Mouse (Mus musculus) liver, embryonic 14.5 days (tissue): Measurements from ENCODE around the gene Rap1gap2. TPM values are rescaled to one million over a fixed set of nuclear protein-coding genes. Genes with fewer than 3 reads are reported as not detected.
A peak's percentile ranks its signal among the peaks of the same experiment; 100 is the strongest.

Experiments
- ATAC-seq: fragments of 200-750 bp; cut with Nextera tagmentation; 2 replicates; pipeline ENCODE4 v1.8.0; 2017; ENCODE audit warnings: moderate number of reproducible peaks, mild to moderate bottlenecking, moderate library complexity; ENCODE audit not compliant: insufficient read depth
- DNase-seq, 3 experiments: peaks; one replicate each; pipeline ENCODE4 v3.0.0-alpha.2; 2012 to 2013; ENCODE audit warnings: low read depth in 3 of 3, low spot score in 3 of 3
- H3K27ac ChIP-seq: fragments of 300-500 bp; sonication (generic); 2 replicates; pipeline ENCODE4 v1.5.1; 2014; ENCODE audit warnings: moderate library complexity, mild to moderate bottlenecking, control low read depth, inconsistent platforms
- H3K27me3 ChIP-seq: fragments of 300-500 bp; sonication (generic); 2 replicates; pipeline ENCODE4 v1.6.1; 2014; ENCODE audit warnings: mild to moderate bottlenecking, low read length, moderate library complexity; ENCODE audit not compliant: control insufficient read depth, insufficient read depth
- H3K36me3 ChIP-seq: fragments of 300-500 bp; sonication (generic); replicated peaks from 2 replicates; pipeline ENCODE4 v1.6.1; 2014; ENCODE audit warnings: low read depth; ENCODE audit not compliant: control insufficient read depth, insufficient read depth
- H3K4me1 ChIP-seq, 2 experiments: fragments of 200-500 bp in 1 of 2; fragments of 300-500 bp in 1 of 2; sonication (generic) in 1 of 2; replicated peaks; 2 replicates each; pipeline ENCODE4 v1.6.1; 2012 to 2014; ENCODE audit warnings: antibody characterized with exemption in 1 of 2, inconsistent platforms in 1 of 2, low read length in 1 of 2; ENCODE audit not compliant: control insufficient read depth in 2 of 2, insufficient read depth in 2 of 2
- H3K4me2 ChIP-seq: fragments of 300-500 bp; sonication (generic); 2 replicates; pipeline ENCODE4 v1.6.1; 2014; ENCODE audit warnings: low read depth, mild to moderate bottlenecking, control low read depth, moderate library complexity
- H3K4me3 ChIP-seq, 2 experiments: fragments of 200-500 bp in 1 of 2; fragments of 300-500 bp in 1 of 2; sonication (generic) in 1 of 2; 2 replicates each; pipeline ENCODE4 v1.5.1; 2012 to 2014; ENCODE audit warnings: low read depth in 2 of 2, low read length in 2 of 2, mild to moderate bottlenecking in 2 of 2, control low read depth in 1 of 2, inconsistent platforms in 1 of 2, moderate library complexity in 1 of 2; ENCODE audit not compliant: insufficient read depth in 1 of 2
- H3K9ac ChIP-seq: fragments of 300-500 bp; sonication (generic); replicated peaks from 2 replicates; pipeline ENCODE4 v1.6.1; 2014; ENCODE audit warnings: mild to moderate bottlenecking, control low read depth, moderate library complexity
- H3K9me3 ChIP-seq: fragments of 300-500 bp; sonication (generic); 2 replicates; pipeline ENCODE4 v1.6.1; 2016; ENCODE audit warnings: low read length, mixed read lengths; ENCODE audit not compliant: control insufficient read depth
- CTCF ChIP-seq: IDR thresholded peaks from 2 replicates; pipeline ENCODE4 v1.5.1; 2016; ENCODE audit warnings: antibody characterized with exemption, low read depth, control low read depth
- EP300 ChIP-seq: IDR thresholded peaks from 2 replicates; pipeline ENCODE4 v1.6.1; 2016; ENCODE audit warnings: antibody characterized with exemption, low read depth
- WGBS: fragments of 180-500 bp; shearing (Covaris S2); extraction: QIAGEN DNeasy Blood & Tissue Kit; methylation state at CpG from one replicate; pipeline ENCODE4 v1.1.7; 2014; ENCODE audit not compliant: insufficient replicate concordance; 5-methylcytosine and 5-hydroxymethylcytosine counted together
- polyA plus RNA-seq, 2 experiments: library from polyadenylated mRNA; depleted of rRNA in 1 of 2; stranded (reverse) in 1 of 2; unstranded in 1 of 2; fragments of >200 nt; fragmentation: Nextera tagmentation in 1 of 2; extraction: Ambion mirVana in 1 of 2; gene quantifications; 2 replicates each; pipeline versions ENCODE4 v1.2.1 to v1.2.3; 2012 to 2014

Rap1gap2 gene
- polyA plus RNA-seq, 2 experiments: 0.56 to 0.98 TPM

DNA sequence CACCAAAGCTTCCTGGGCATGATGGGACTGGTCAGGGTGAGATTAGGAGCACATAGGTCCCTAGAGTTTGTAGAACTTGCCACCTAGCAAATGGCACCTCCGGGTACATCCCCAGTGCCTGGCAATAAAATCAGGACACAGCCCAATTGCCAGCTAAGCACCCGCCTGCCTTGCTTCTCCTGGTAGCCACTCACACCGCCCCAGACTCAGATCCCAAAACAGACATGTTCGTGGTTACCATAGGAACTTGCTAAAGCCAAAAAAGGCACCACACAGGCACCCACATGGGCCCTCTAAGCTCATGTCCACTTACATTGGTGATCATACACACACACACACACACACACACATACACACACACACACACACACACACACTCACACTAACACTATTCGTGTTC, 51.8 kb downstream of the Rap1gap2 start:
- ATAC-seq (no peak), DNase-seq (no peak)
- Histone ChIP-seq H3K36me3 (no peaks in the 10 kb centered on the region), H3K27ac (no peak overlapping the region), H3K27me3 (no peaks in the 10 kb centered on the region), H3K4me3 (no peak overlapping the region), H3K9ac (no peak overlapping the region), H3K9me3 (no peaks in the 10 kb centered on the region), H3K4me1 (peaks cover 44 to 53% of the 10 kb centered on the region in 2 experiments), H3K4me2 (no peak overlapping the region)
- no peak for TF ChIP-seq CTCF
- TF ChIP-seq EP300: no peak
- WGBS: 73% methylated on average over 5 of the region's 5 CpGs

- no peaks in the 10 kb centered on the region for H3K36me3 ChIP-seq
- no peak overlapping the region for H3K9ac ChIP-seq
- TF ChIP-seq EP300 (no peak), CTCF (no peak)
- H3K4me2 ChIP-seq: no peak overlapping the region
- DNase-seq: no peak
- WGBS: 50% methylated on average over 11 of the region's 11 CpGs
- ATAC-seq: 0 out of 2 replicates have a peak, but pooled peaks have one; percentile 10
- H3K4me3 ChIP-seq: no peak overlapping the region
- no peaks in the 10 kb centered on the region for H3K27me3 ChIP-seq
- no peaks in the 10 kb centered on the region for H3K9me3 ChIP-seq
- H3K4me1 ChIP-seq: peaks cover 44 to 53% of the 10 kb centered on the region in 2 experiments
- H3K27ac ChIP-seq: no peak overlapping the region
Measured at GRCm38 (mm10) chr11:74557456-74558230, 53.1 kb downstream of the Rap1gap2 start.

- H3K27ac ChIP-seq: peak overlapping the region; percentile 58
- H3K4me1 ChIP-seq: peaks cover 38 to 47% of the 10 kb centered on the region in 2 experiments
- H3K27me3 ChIP-seq: no peaks in the 10 kb centered on the region
- peak overlapping the region; percentile 15 for H3K9ac ChIP-seq
- H3K36me3 ChIP-seq: no peaks in the 10 kb centered on the region
- DNase-seq: peak in 1 of 3 experiments; percentile 53
- no peak overlapping the region for H3K4me3 ChIP-seq
- peak; percentile 82 for ATAC-seq
- 12% methylated on average over 9 of the region's 9 CpGs for whole genome bisulfite sequencing
- TF ChIP-seq EP300: no peak
- no peak for TF ChIP-seq CTCF
- no peaks in the 10 kb centered on the region for H3K9me3 ChIP-seq
- peak overlapping the region; percentile 52 for H3K4me2 ChIP-seq
Measured at GRCm38 (mm10) chr11:74555716-74556374, 54.9 kb downstream of the Rap1gap2 start.

- Histone ChIP-seq H3K4me1 (peaks cover 30 to 42% of the 10 kb centered on the region in 2 experiments), H3K9ac (no peak overlapping the region), H3K4me3 (no peak overlapping the region), H3K9me3 (no peaks in the 10 kb centered on the region), H3K4me2 (0 out of 2 replicates have a peak overlapping the region, but pooled peaks have one; percentile 52), H3K36me3 (no peaks in the 10 kb centered on the region), H3K27ac (peak overlapping the region; percentile 58; the same call in 1 of the 2 replicates), H3K27me3 (no peaks in the 10 kb centered on the region)
- TF ChIP-seq EP300 (no peak), CTCF (no peak)
- ATAC-seq (no peak), DNase-seq (no peak)
- 47% methylated on average over 15 of the region's 15 CpGs for WGBS
Measured at GRCm38 (mm10) chr11:74554683-74555341, 55.9 kb downstream of the Rap1gap2 start.

DNA sequence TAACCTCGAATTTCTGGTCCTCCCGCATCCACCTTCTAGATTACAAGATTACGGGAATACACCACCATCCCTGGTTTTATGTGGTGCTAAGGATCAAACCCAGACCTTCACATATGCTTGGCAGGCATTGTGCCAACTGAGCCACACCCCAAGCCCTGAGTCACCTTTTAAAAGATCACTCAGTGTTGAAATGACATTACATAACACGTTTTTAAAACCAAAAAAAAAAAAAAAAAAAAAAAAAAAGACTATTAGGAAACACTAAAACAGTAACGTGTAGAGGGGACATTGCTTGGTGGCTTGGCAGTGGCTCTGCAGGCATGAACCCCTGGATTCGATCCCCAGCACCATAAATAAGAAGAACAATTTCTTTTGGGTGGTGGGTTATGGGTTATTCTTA, 59.1 kb downstream of the Rap1gap2 start:
- H3K4me2 ChIP-seq: no peak overlapping the region
- H3K4me3 ChIP-seq: no peak overlapping the region
- peaks cover 26 to 51% of the 10 kb centered on the region in 2 experiments for H3K4me1 ChIP-seq
- 48% methylated on average over 6 of the region's 6 CpGs for WGBS
- no peaks in the 10 kb centered on the region for H3K27me3 ChIP-seq
- ATAC-seq: no peak
- TF ChIP-seq CTCF (no peak), EP300 (no peak)
- H3K27ac ChIP-seq: no peak overlapping the region
- no peak overlapping the region for H3K9ac ChIP-seq
- no peak for DNase-seq
- H3K9me3 ChIP-seq: no peaks in the 10 kb centered on the region
- H3K36me3 ChIP-seq: no peaks in the 10 kb centered on the region
